Mouse (Mus musculus): ENCODE results near the gene Plb1.

- TF ChIP-seq ZC3H11A (IDR thresholded peaks at IDR 0.05; ENCODE audit: borderline replicate concordance, low read depth, low read length) (no peak), MAFK (IDR thresholded peaks at IDR 0.05; ENCODE audit: insufficient read depth, low read depth, low read length) (no peak), ZNF384 (IDR thresholded peaks at IDR 0.05; ENCODE audit: low read depth, low read length) (no peak), CHD2 (IDR thresholded peaks at IDR 0.05; ENCODE audit: low read depth, low read length) (no peak), HCFC1 (IDR thresholded peaks at IDR 0.05; ENCODE audit: borderline replicate concordance, insufficient read depth, low read length) (no peak)
These were observed 44.8 kb upstream of the Plb1 start for GRCm38 (mm10) chr5:32187717-32188116.

All from ES-E14 (cell line).